Mouse (Mus musculus): ENCODE measurements around the gene Hist1h3h.
"Not testable (repeated sequence)": the region's sequence is repeated elsewhere in the genome, so short reads cannot be mapped to it uniquely, and the experiment has no call there.

The Hist1h3h gene

GRCm38 (mm10) chr13:21727948-21728572, 10.6 kb downstream of the Hist1h3h start:
- DNase-seq (ENCODE audit: low spot score), result no peak

GRCm38 (mm10) chr13:21729544-21729943, 12.1 kb downstream of the Hist1h3h start:
- DNase-seq (ENCODE audit: low spot score), result no peak

- DNase-seq (ENCODE audit: low spot score), result no peak
Measured at GRCm38 (mm10) chr13:21733466-21733865, 16.0 kb downstream of the Hist1h3h start.

- peak; percentile 89 for DNase-seq (ENCODE audit: low spot score)
Measured at GRCm38 (mm10) chr13:21734010-21734905, 16.8 kb downstream of the Hist1h3h start.

GRCm38 (mm10) chr13:21734906-21735767, 17.7 kb downstream of the Hist1h3h start, which contains the start of gene Hist1h4j:
TSS of gene Hist1h4j (plus strand) at chr13:21735064.
- peak; percentile 66 for DNase-seq (ENCODE audit: low spot score)

- no peak for DNase-seq (ENCODE audit: low spot score)
Measured at GRCm38 (mm10) chr13:21745006-21745405, 27.5 kb downstream of the Hist1h3h start.

GRCm38 (mm10) chr13:21749387-21750158, 32.1 kb downstream of the Hist1h3h start:
- no peak for DNase-seq (ENCODE audit: low spot score)

GRCm38 (mm10) chr13:21750159-21751017, 32.9 kb downstream of the Hist1h3h start, which contains the start of gene Hist1h4k:
TSS of gene Hist1h4k (minus strand) at chr13:21750505.
- DNase-seq (ENCODE audit: low spot score), result peak; percentile 89

GRCm38 (mm10) chr13:21751417-21751816, 34.0 kb downstream of the Hist1h3h start:
- DNase-seq (ENCODE audit: low spot score), result no peak

- DNase-seq (ENCODE audit: low spot score), result no peak
Measured at GRCm38 (mm10) chr13:21751827-21752226, 34.4 kb downstream of the Hist1h3h start.

- no peak for DNase-seq (ENCODE audit: low spot score)
Measured at GRCm38 (mm10) chr13:21752356-21752755, 34.9 kb downstream of the Hist1h3h start.

GRCm38 (mm10) chr13:21753051-21753523, 35.6 kb downstream of the Hist1h3h start:
- no peak for DNase-seq (ENCODE audit: low spot score)

- DNase-seq (ENCODE audit: low spot score), result peak; percentile 91
Measured at GRCm38 (mm10) chr13:21753524-21754285, 36.2 kb downstream of the Hist1h3h start, which contains the start of the genes Hist1h2ak and Hist1h2bn. TSS of gene Hist1h2ak (minus strand) at chr13:21753827. TSS of gene Hist1h2bn (plus strand) at chr13:21754123.

GRCm38 (mm10) chr13:21754294-21755001, 37.0 kb downstream of the Hist1h3h start:
- DNase-seq (ENCODE audit: low spot score), result not testable (repeated sequence)

- DNase-seq (ENCODE audit: low spot score), result no peak
Measured at GRCm38 (mm10) chr13:21755707-21756106, 38.2 kb downstream of the Hist1h3h start.
